In the genomic region with DNA sequence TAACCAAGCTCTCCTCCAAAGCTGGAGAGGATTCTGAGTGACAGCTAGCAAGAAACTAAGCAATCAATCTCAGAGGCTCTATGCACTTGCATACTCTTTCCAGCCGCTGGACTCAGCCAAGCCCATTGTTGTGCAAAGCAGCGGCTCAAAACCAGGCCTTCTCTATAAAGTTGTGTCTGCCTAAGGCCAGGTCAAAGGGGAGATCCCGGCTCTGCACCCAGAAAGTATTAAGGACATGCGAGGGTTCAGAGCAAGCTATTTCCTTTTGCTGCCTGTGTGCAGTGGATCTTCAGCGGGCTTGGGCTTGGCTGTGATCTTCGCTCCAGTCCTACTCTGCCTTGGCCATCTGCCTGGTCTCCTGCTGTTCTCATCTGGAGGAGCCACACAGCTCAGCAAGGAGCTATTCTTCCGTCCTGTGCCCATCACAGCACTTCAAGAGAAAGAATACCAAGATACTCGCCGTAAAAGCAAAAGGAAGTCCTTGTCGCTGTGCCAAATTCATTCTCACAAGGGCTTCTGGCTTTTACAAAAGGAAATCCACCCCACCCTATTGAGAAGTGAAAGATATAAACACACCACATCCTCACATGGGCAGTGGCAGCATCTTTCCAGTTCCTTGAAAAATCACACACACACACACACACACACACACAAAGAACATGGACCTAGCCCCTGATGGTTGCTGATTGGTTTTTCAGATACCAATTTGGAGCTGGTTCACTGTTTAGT, we compare ENCODE assay signal across 8 mouse cellular contexts.
DNase-seq lines count a peak whose midpoint lies in the region; ATAC-seq lines count a peak whose summit lies in the region.

No protein-coding gene starts in this region.

- H3K27me3 ChIP-seq in kidney, embryonic 14.5 days (ENCODE audit: control insufficient read depth, insufficient read depth, low read length): no peaks in the 10 kb centered on the region
- H3K27me3 ChIP-seq in hindbrain, embryonic 16.5 days (replicated peaks; ENCODE audit: control insufficient read depth, insufficient read depth, low read length): no peaks in the 10 kb centered on the region
- no peaks in the 10 kb centered on the region for H3K27me3 ChIP-seq in neural tube, embryonic 13.5 days

- WGBS in kidney, embryonic 14.5 days: 32% methylated on average over 10 of the region's 10 CpGs
- WGBS in hindbrain, embryonic 16.5 days: 4% methylated on average over 10 of the region's 10 CpGs
- 3% methylated on average over 10 of the region's 10 CpGs for WGBS in neural tube, embryonic 13.5 days

- DNase-seq in kidney, adult 11 months: peak; percentile 52
- DNase-seq in embryo, embryonic 10 days (ENCODE audit: low spot score): peak; percentile 82
- DNase-seq in gastrocnemius, postnatal 36 days: peak; percentile 62 to 71
- peak; percentile 48 to 69 for DNase-seq in lung, adult 18-20 months
- no peak for DNase-seq in thymus, postnatal 0 days (ENCODE audit: low spot score)

- ATAC-seq in kidney, embryonic 14.5 days (ENCODE audit: low FRiP score, low TSS enrichment): no peak
- peak; percentile 96 for ATAC-seq in hindbrain, embryonic 16.5 days
- ATAC-seq in neural tube, embryonic 13.5 days (ENCODE audit: low read depth): peak; percentile 90

- H3K9ac ChIP-seq in kidney, embryonic 14.5 days (ENCODE audit: low read depth, low read length): no peak overlapping the region
- H3K9ac ChIP-seq in hindbrain, embryonic 16.5 days (ENCODE audit: low read depth, low read length): 0 out of 2 replicates have a peak overlapping the region, but pooled peaks have one; percentile 14
- H3K9ac ChIP-seq in neural tube, embryonic 13.5 days: no peak overlapping the region

- intact Hi-C loops in gastrocnemius, postnatal 36 days (cut with DNase I): no loop called here

- H3K4me1 ChIP-seq in kidney, embryonic 14.5 days (ENCODE audit: control insufficient read depth, insufficient read depth, low read length): peaks cover 8% of the 10 kb centered on the region; the same call in 1 of the 2 replicates
- peaks cover 6% of the 10 kb centered on the region for H3K4me1 ChIP-seq in hindbrain, embryonic 16.5 days (ENCODE audit: control insufficient read depth, insufficient read depth, low read depth, low read length)
- peaks cover 13% of the 10 kb centered on the region for H3K4me1 ChIP-seq in neural tube, embryonic 13.5 days (replicated peaks)

- no peaks in the 10 kb centered on the region for H3K36me3 ChIP-seq in kidney, embryonic 14.5 days (ENCODE audit: control insufficient read depth, insufficient read depth, low read length)
- no peaks in the 10 kb centered on the region for H3K36me3 ChIP-seq in hindbrain, embryonic 16.5 days (ENCODE audit: control insufficient read depth, insufficient read depth, low read length)
- no peaks in the 10 kb centered on the region for H3K36me3 ChIP-seq in neural tube, embryonic 13.5 days

- H3K4me3 ChIP-seq in kidney, embryonic 14.5 days (ENCODE audit: low read length): no peak overlapping the region
- H3K4me3 ChIP-seq in hindbrain, embryonic 16.5 days (ENCODE audit: low read length): no peak overlapping the region
- no peak overlapping the region for H3K4me3 ChIP-seq in neural tube, embryonic 13.5 days

- H3K9me3 ChIP-seq in kidney, embryonic 14.5 days (ENCODE audit: control insufficient read depth, low read length): no peaks in the 10 kb centered on the region
- H3K9me3 ChIP-seq in hindbrain, embryonic 16.5 days (ENCODE audit: control insufficient read depth, low read length): no peaks in the 10 kb centered on the region
- no peaks in the 10 kb centered on the region for H3K9me3 ChIP-seq in neural tube, embryonic 13.5 days

- no peak overlapping the region for H3K4me2 ChIP-seq in kidney, embryonic 14.5 days (replicated peaks; ENCODE audit: low read depth, low read length)
- peak overlapping the region; percentile 39 for H3K4me2 ChIP-seq in hindbrain, embryonic 16.5 days (ENCODE audit: low read length)
- peak overlapping the region; percentile 31 for H3K4me2 ChIP-seq in neural tube, embryonic 13.5 days

- H3K27ac ChIP-seq in kidney, embryonic 14.5 days (ENCODE audit: low read depth, low read length): no peak overlapping the region
- peak overlapping the region; percentile 1; the same call in 1 of the 2 replicates for H3K27ac ChIP-seq in hindbrain, embryonic 16.5 days (ENCODE audit: low read depth, low read length)
- no peak overlapping the region for H3K27ac ChIP-seq in neural tube, embryonic 13.5 days (replicated peaks)
